Mouse (Mus musculus) MEL (cell line): ENCODE data around the gene Fastkd5. TPM values are rescaled to one million over a fixed set of nuclear protein-coding genes. Genes with fewer than 3 reads are reported as not detected.

Experiments
- DNase-seq: peaks from one replicate; pipeline ENCODE4 v3.0.0; 2011; ENCODE audit warnings: low read depth, low spot score
- H3K27ac ChIP-seq: 2 replicates; pipeline ENCODE4 v1.5.1; 2012; ENCODE audit warnings: low read depth, mild to moderate bottlenecking, control low read depth, low read length, moderate library complexity; ENCODE audit not compliant: control insufficient read depth
- H3K27me3 ChIP-seq, 2 experiments: fragments of 150-350 bp in 1 of 2; sonication (generic) in 1 of 2; 2 replicates each; pipeline ENCODE4 v1.6.1; 2012; ENCODE audit warnings: low read length in 2 of 2, mild to moderate bottlenecking in 2 of 2, improper control_type of control experiment in 1 of 2, moderate library complexity in 1 of 2; ENCODE audit not compliant: insufficient read depth in 2 of 2, control insufficient read depth in 1 of 2
- H3K36me3 ChIP-seq, 2 experiments: 2 replicates each; pipeline ENCODE4 v1.6.1; 2012 to 2014; ENCODE audit warnings: low read length in 2 of 2, improper control_type of control experiment in 1 of 2, inconsistent platforms in 1 of 2, mild to moderate bottlenecking in 1 of 2; ENCODE audit not compliant: insufficient read depth in 2 of 2, control insufficient read depth in 1 of 2
- H3K4me1 ChIP-seq, 2 experiments: fragments of 150-350 bp in 1 of 2; sonication (generic) in 1 of 2; 2 replicates each; pipeline ENCODE4 v1.6.1; 2012; ENCODE audit warnings: low read length in 2 of 2, improper control_type of control experiment in 1 of 2, mild to moderate bottlenecking in 1 of 2; ENCODE audit not compliant: insufficient read depth in 2 of 2, control insufficient read depth in 1 of 2
- H3K4me3 ChIP-seq, 2 experiments: fragments of 150-350 bp in 1 of 2; sonication (generic) in 1 of 2; 2 replicates each; pipeline ENCODE4 v1.5.1; 2012; ENCODE audit warnings: low read depth in 2 of 2, low read length in 2 of 2, mild to moderate bottlenecking in 2 of 2, moderate library complexity in 2 of 2, control low read depth in 1 of 2, improper control_type of control experiment in 1 of 2; ENCODE audit not compliant: control insufficient read depth in 1 of 2, insufficient read depth in 1 of 2
- H3K79me2 ChIP-seq: 2 replicates; pipeline ENCODE4 v1.6.1; 2012; ENCODE audit warnings: mild to moderate bottlenecking, low read length, moderate library complexity; ENCODE audit not compliant: control insufficient read depth, poor library complexity, insufficient read depth
- H3K9ac ChIP-seq: 2 replicates; pipeline ENCODE4 v1.6.1; 2012; ENCODE audit warnings: low read depth, mild to moderate bottlenecking, control low read depth, low read length, moderate library complexity; ENCODE audit not compliant: control insufficient read depth, poor library complexity, severe bottlenecking
- H3K9me3 ChIP-seq: fragments of 150-350 bp; sonication (generic); replicated peaks from 2 replicates; pipeline ENCODE4 v1.6.1; 2012; ENCODE audit warnings: mild to moderate bottlenecking, low read length, improper control_type of control experiment, moderate library complexity; ENCODE audit not compliant: insufficient read depth
- CTCF ChIP-seq, 3 experiments: IDR thresholded peaks in 2 of 3; conservative IDR thresholded peaks in 1 of 3; 2 replicates each; pipeline ENCODE4 v1.5.1; 2011 to 2012; ENCODE audit warnings: low read length in 3 of 3, low read depth in 2 of 3, mild to moderate bottlenecking in 2 of 3, improper control_type of control experiment in 1 of 3, inconsistent platforms in 1 of 3, mixed read lengths in 1 of 3, moderate library complexity in 1 of 3; ENCODE audit not compliant: control insufficient read depth in 1 of 3, insufficient read depth in 1 of 3, poor library complexity in 1 of 3, severe bottlenecking in 1 of 3
- ETS1 ChIP-seq: IDR thresholded peaks from 2 replicates; pipeline ENCODE4 v1.6.1; 2012; ENCODE audit warnings: low read depth, mild to moderate bottlenecking, inconsistent platforms, low read length, improper control_type of control experiment, moderate library complexity
- GATA1 ChIP-seq: IDR thresholded peaks from 2 replicates; pipeline ENCODE4 v1.6.1; 2011; ENCODE audit warnings: low read depth, low read length, improper control_type of control experiment
- HCFC1 ChIP-seq: IDR thresholded peaks from 2 replicates; pipeline ENCODE4 v1.6.1; 2012; ENCODE audit warnings: low read depth, mild to moderate bottlenecking, inconsistent platforms, low read length, improper control_type of control experiment, moderate library complexity
- MAZ ChIP-seq: IDR thresholded peaks from 2 replicates; pipeline ENCODE4 v1.6.1; 2012; ENCODE audit warnings: low read depth, mild to moderate bottlenecking, inconsistent platforms, low read length, improper control_type of control experiment
- MYC ChIP-seq: IDR thresholded peaks from 2 replicates; pipeline ENCODE4 v1.6.1; 2011; ENCODE audit warnings: low read depth, mild to moderate bottlenecking, low read length, improper control_type of control experiment, moderate library complexity
- NELFE ChIP-seq: IDR thresholded peaks from 2 replicates; pipeline ENCODE4 v1.6.1; 2011; ENCODE audit warnings: low read depth, low read length, improper control_type of control experiment
- NRF1 ChIP-seq: IDR thresholded peaks from 2 replicates; pipeline ENCODE4 v1.6.1; 2014; ENCODE audit warnings: low read depth, mild to moderate bottlenecking, inconsistent platforms, low read length, improper control_type of control experiment, moderate library complexity; ENCODE audit not compliant: poor library complexity, insufficient read depth, severe bottlenecking
- POLR2A ChIP-seq, 2 experiments: IDR thresholded peaks; 2 replicates each; pipeline ENCODE4 v1.6.1; 2011 to 2012; ENCODE audit warnings: low read length in 2 of 2, mild to moderate bottlenecking in 2 of 2, control low read depth in 1 of 2, improper control_type of control experiment in 1 of 2, low read depth in 1 of 2, moderate library complexity in 1 of 2; ENCODE audit not compliant: control insufficient read depth in 1 of 2, insufficient read depth in 1 of 2, poor library complexity in 1 of 2
- RAD21 ChIP-seq: IDR thresholded peaks from 2 replicates; pipeline ENCODE4 v1.6.1; 2011; ENCODE audit warnings: mild to moderate bottlenecking, low read depth, low read length, improper control_type of control experiment
- RCOR1 ChIP-seq: IDR thresholded peaks from 2 replicates; pipeline ENCODE4 v1.6.1; 2012; ENCODE audit warnings: low read depth, mild to moderate bottlenecking, inconsistent platforms, low read length, improper control_type of control experiment
- SIN3A ChIP-seq: IDR thresholded peaks from 2 replicates; pipeline ENCODE4 v1.6.1; 2012; ENCODE audit warnings: low read length, improper control_type of control experiment, inconsistent platforms
- TBP ChIP-seq: IDR thresholded peaks from 2 replicates; pipeline ENCODE4 v1.8.0; 2011; ENCODE audit warnings: low read depth, low read length, improper control_type of control experiment
- TCF12 ChIP-seq: IDR thresholded peaks from 2 replicates; pipeline ENCODE4 v1.6.1; 2014; ENCODE audit warnings: low read depth, mild to moderate bottlenecking, inconsistent platforms, low read length, improper control_type of control experiment, moderate library complexity
- USF1 ChIP-seq: IDR thresholded peaks from 2 replicates; pipeline ENCODE4 v1.6.1; 2014; ENCODE audit warnings: low read depth, mild to moderate bottlenecking, inconsistent platforms, low read length, improper control_type of control experiment, moderate library complexity
- ZMIZ1 ChIP-seq: IDR thresholded peaks from 2 replicates; pipeline ENCODE4 v1.6.1; 2012; ENCODE audit warnings: low read depth, mild to moderate bottlenecking, inconsistent platforms, low read length, improper control_type of control experiment, moderate library complexity
- polyA plus RNA-seq, 2 experiments: library from polyadenylated mRNA; stranded (reverse) in 1 of 2; unstranded in 1 of 2; fragments of >175 nt in 1 of 2; fragments of >200 nt in 1 of 2; gene quantifications; 2 replicates each; pipeline versions ENCODE4 v1.2.1 to v1.2.4; 2012; ENCODE audit warnings: low replicate concordance in 2 of 2, low read depth in 1 of 2; ENCODE audit not compliant: insufficient read length in 2 of 2, insufficient read depth in 1 of 2, missing spikeins in 1 of 2
- total RNA-seq: library from RNA; depleted of rRNA; stranded (reverse); fragments of 300-350 nt; gene quantifications from 2 replicates; pipeline ENCODE4 v1.2.3, GENCODE M21; 2012

The Fastkd5 gene
- total and polyA plus RNA-seq, 3 experiments: 11.7 to 15.3 TPM; not detected in 1

GRCm38 (mm10) chr2:130642684-130643369, 13.0 kb upstream of the Fastkd5 start, which contains the start of gene Lzts3:
TSS of gene Lzts3 (minus strand) at chr2:130642803.
- H3K79me2 ChIP-seq: no peaks in the 10 kb centered on the region
- 0 out of 2 replicates have a peak, but pooled peaks have one; percentile 20 for TF ChIP-seq TBP
- TF ChIP-seq NELFE: peak; percentile 55
- peak; percentile 52; the same call in 1 of the 2 replicates for TF ChIP-seq MAZ
- no peak for TF ChIP-seq CTCF (IDR thresholded peaks at IDR 0.05 in 2 of 3, conservative IDR thresholded peaks at IDR 0.05 in 1 of 3; ENCODE audit: control insufficient read depth in 1 of 3, insufficient read depth in 1 of 3, low read depth in 2 of 3, low read length in 3 of 3, poor library complexity in 1 of 3, severe bottlenecking in 1 of 3)
- TF ChIP-seq RCOR1: no peak
- no peak for TF ChIP-seq MYC
- TF ChIP-seq TCF12: peak; percentile 4; the same call in 1 of the 2 replicates
- TF ChIP-seq SIN3A: peak; percentile 55; the same call in 1 of the 2 replicates
- TF ChIP-seq RAD21: no peak
- peak; percentile 49; the same call in 1 of the 2 replicates for TF ChIP-seq ZMIZ1
- no peak for TF ChIP-seq GATA1
- TF ChIP-seq NRF1: 0 out of 2 replicates have a peak, but pooled peaks have one; percentile 26
- TF ChIP-seq USF1: no peak
- TF ChIP-seq POLR2A (IDR thresholded peaks at IDR 0.05; ENCODE audit: control insufficient read depth in 1 of 2, insufficient read depth in 1 of 2, low read depth in 1 of 2, low read length in 2 of 2, poor library complexity in 1 of 2): peak; percentile 30 to 63; a peak in 2 of 4 replicates
- peak; percentile 49; the same call in 1 of the 2 replicates for TF ChIP-seq HCFC1
- H3K9ac ChIP-seq: peak within 1 kb of the TSS; percentile 81
- no peaks in the 10 kb centered on the region for H3K27me3 ChIP-seq
- peak; percentile 88 for DNase-seq
- no peak within 1 kb of the TSS for H3K27ac ChIP-seq
- no peaks in the 10 kb centered on the region for H3K9me3 ChIP-seq
- peak within 1 kb of the TSS; percentile 66 to 84 for H3K4me3 ChIP-seq
- H3K36me3 ChIP-seq: peaks cover 0 to 6% of the 10 kb centered on the region in 2 experiments; a peak in 2 of 4 replicates
- peaks cover 0 to 8% of the 10 kb centered on the region in 2 experiments; a peak in 3 of 4 replicates for H3K4me1 ChIP-seq

- peaks cover 0 to 8% of the 10 kb centered on the region in 2 experiments; a peak in 3 of 4 replicates for H3K4me1 ChIP-seq
- no peaks in the 10 kb centered on the region for H3K27me3 ChIP-seq
- H3K9ac ChIP-seq: peak overlapping the region; percentile 81
- H3K9me3 ChIP-seq: no peaks in the 10 kb centered on the region
- TF ChIP-seq ETS1 (no peak), POLR2A (IDR thresholded peaks at IDR 0.05; ENCODE audit: control insufficient read depth in 1 of 2, insufficient read depth in 1 of 2, low read depth in 1 of 2, low read length in 2 of 2, poor library complexity in 1 of 2) (0 out of 4 replicates have a peak, but pooled peaks of 1 of the 2 experiments have one; percentile 26)
- H3K27ac ChIP-seq: no peak overlapping the region
- peak; percentile 35 for DNase-seq
- peaks cover 0 to 6% of the 10 kb centered on the region in 2 experiments; a peak in 2 of 4 replicates for H3K36me3 ChIP-seq
- H3K4me3 ChIP-seq: peak overlapping the region; percentile 66 to 84
- H3K79me2 ChIP-seq: no peaks in the 10 kb centered on the region
Observed at GRCm38 (mm10) chr2:130642197-130642660, 12.4 kb upstream of the Fastkd5 start.
